Mouse (Mus musculus) embryonic facial prominence, embryonic 11.5 days (tissue): Measurements from ENCODE around the gene Pum3. TPM values are rescaled to one million over a fixed set of nuclear protein-coding genes. Genes with fewer than 3 reads are reported as not detected.

ENCODE experiments used
- polyA plus RNA-seq: library from polyadenylated mRNA; unstranded; fragments of >200 nt; fragmentation: Nextera tagmentation; extraction: Ambion mirVana; gene quantifications from 2 replicates; pipeline ENCODE4 v1.2.1, GENCODE M21; 2014

The Pum3 gene
- polyA plus RNA-seq, 1 experiment from 2014 or later: 110 TPM

Other genes starting within 250 kb of the Pum3 start
- 5.2 and 6.4 TPM in 2 replicates for gene Vldlr, start 213.3 kb downstream of the Pum3 start, polyA plus RNA-seq
- gene Kcnv2, start 107.2 kb downstream of the Pum3 start, polyA plus RNA-seq: 0.06 and 0.14 TPM in 2 replicates